ENCODE assay signal across 9 mouse cellular contexts in genomic region chr1:43358191-43358590, GRCm38 (mm10).
DNase-seq lines count a peak whose midpoint lies in the region; ATAC-seq and TF ChIP-seq lines count a peak whose summit lies in the region.
"Had no signal": no experiment of that assay in that cellular context is flagged by ENCODE, and none has a peak within 500 bp of the region (broad histone marks: within the 10 kb centered on the region; RNA-seq: fewer than 3 reads in every experiment).

No protein-coding gene starts in this region.

- ATAC-seq in liver, postnatal 0 days: peak; percentile 29; the same call in 1 of the 2 replicates
- ATAC-seq in liver, embryonic 11.5 days (replicated peaks; ENCODE audit: low FRiP score): no peak
- 0 out of 2 replicates have a peak, but pooled peaks have one; percentile 80 for ATAC-seq in embryonic facial prominence, embryonic 11.5 days (replicated peaks; ENCODE audit: insufficient number of reproducible peaks, low FRiP score, low TSS enrichment, low read depth)
- ATAC-seq in kidney, embryonic 14.5 days (ENCODE audit: low FRiP score, low TSS enrichment): peak; percentile 80
- ATAC-seq in limb, embryonic 12.5 days (ENCODE audit: insufficient number of reproducible peaks, insufficient read depth, low FRiP score, low TSS enrichment, low read depth): 0 out of 2 replicates have a peak, but pooled peaks have one; percentile 52
- ATAC-seq in neural tube, embryonic 15.5 days (ENCODE audit: low FRiP score): peak; percentile 68

- no peaks in the 10 kb centered on the region for H3K9me3 ChIP-seq in liver, postnatal 0 days (ENCODE audit: low read length)
- no peaks in the 10 kb centered on the region for H3K9me3 ChIP-seq in liver, embryonic 11.5 days (ENCODE audit: control insufficient read depth, low read length)
- H3K9me3 ChIP-seq in embryonic facial prominence, embryonic 11.5 days (replicated peaks; ENCODE audit: control insufficient read depth, low read length): no peaks in the 10 kb centered on the region
- H3K9me3 ChIP-seq in kidney, embryonic 14.5 days (ENCODE audit: control insufficient read depth, low read length): no peaks in the 10 kb centered on the region
- H3K9me3 ChIP-seq in limb, embryonic 12.5 days: no peaks in the 10 kb centered on the region
- H3K9me3 ChIP-seq in neural tube, embryonic 15.5 days (replicated peaks): no peaks in the 10 kb centered on the region
- H3K9me3 ChIP-seq: liver, embryonic 13.5 days had no signal

- H3K36me3 ChIP-seq in liver, postnatal 0 days (replicated peaks; ENCODE audit: insufficient read depth, low read length): no peaks in the 10 kb centered on the region
- H3K36me3 ChIP-seq in liver, embryonic 11.5 days (ENCODE audit: control insufficient read depth, insufficient read depth, low read length): no peaks in the 10 kb centered on the region
- H3K36me3 ChIP-seq in embryonic facial prominence, embryonic 11.5 days (replicated peaks; ENCODE audit: control insufficient read depth, insufficient read depth, low read depth, low read length): no peaks in the 10 kb centered on the region
- H3K36me3 ChIP-seq in kidney, embryonic 14.5 days (ENCODE audit: control insufficient read depth, insufficient read depth, low read length): no peaks in the 10 kb centered on the region
- no peaks in the 10 kb centered on the region for H3K36me3 ChIP-seq in limb, embryonic 12.5 days
- H3K36me3 ChIP-seq in neural tube, embryonic 15.5 days: no peaks in the 10 kb centered on the region
- H3K36me3 ChIP-seq: liver, embryonic 13.5 days had no signal

- no peak overlapping the region for H3K4me3 ChIP-seq in liver, postnatal 0 days (ENCODE audit: low read depth, low read length)
- H3K4me3 ChIP-seq in liver, embryonic 11.5 days (ENCODE audit: low read depth, low read length): no peak overlapping the region
- no peak overlapping the region for H3K4me3 ChIP-seq in embryonic facial prominence, embryonic 11.5 days (ENCODE audit: low read depth, low read length)
- H3K4me3 ChIP-seq in kidney, embryonic 14.5 days (ENCODE audit: low read length): no peak overlapping the region
- H3K4me3 ChIP-seq in limb, embryonic 12.5 days (replicated peaks): no peak overlapping the region
- no peak overlapping the region for H3K4me3 ChIP-seq in neural tube, embryonic 15.5 days (replicated peaks)
- H3K4me3 ChIP-seq: liver, embryonic 13.5 days had no signal

- WGBS in liver, postnatal 0 days (ENCODE audit: insufficient replicate concordance): 70% methylated on average over 6 of the region's 6 CpGs
- WGBS in liver, embryonic 11.5 days: 78% methylated on average over 6 of the region's 6 CpGs
- WGBS in embryonic facial prominence, embryonic 11.5 days: 26% methylated on average over 6 of the region's 6 CpGs
- 45% methylated on average over 6 of the region's 6 CpGs for WGBS in kidney, embryonic 14.5 days
- 58% methylated on average over 6 of the region's 6 CpGs for WGBS in limb, embryonic 12.5 days
- 31% methylated on average over 6 of the region's 6 CpGs for WGBS in neural tube, embryonic 15.5 days

- H3K4me1 ChIP-seq in liver, postnatal 0 days (ENCODE audit: insufficient read depth): peaks cover 11% of the 10 kb centered on the region; the same call in 1 of the 2 replicates
- H3K4me1 ChIP-seq in liver, embryonic 11.5 days (replicated peaks; ENCODE audit: control insufficient read depth, insufficient read depth, low read length): peaks cover 7% of the 10 kb centered on the region
- H3K4me1 ChIP-seq in embryonic facial prominence, embryonic 11.5 days (ENCODE audit: control insufficient read depth, insufficient read depth, low read length): peaks cover 6% of the 10 kb centered on the region
- peaks cover 41% of the 10 kb centered on the region for H3K4me1 ChIP-seq in kidney, embryonic 14.5 days (ENCODE audit: control insufficient read depth, insufficient read depth, low read length)
- peaks cover 27% of the 10 kb centered on the region; the same call in 1 of the 2 replicates for H3K4me1 ChIP-seq in limb, embryonic 12.5 days (replicated peaks)
- peaks cover 21% of the 10 kb centered on the region for H3K4me1 ChIP-seq in neural tube, embryonic 15.5 days

- no peak for TF ChIP-seq CTCF in liver, postnatal 0 days (IDR thresholded peaks at IDR 0.05; ENCODE audit: low read depth)

- DNase-seq in liver, postnatal 0 days: peak; percentile 42
- DNase-seq in liver, embryonic 11.5 days (ENCODE audit: low spot score): no peak
- peak; percentile 71 for DNase-seq in embryonic facial prominence, embryonic 11.5 days (ENCODE audit: low spot score)
- peak; percentile 41 for DNase-seq in telencephalon, adult 2 months (ENCODE audit: low read depth, low spot score)
- no peak for DNase-seq in adrenal gland, adult 18-20 months (ENCODE audit: low spot score in 2 of 2)
- DNase-seq: liver, embryonic 13.5 days had no signal

- no peaks in the 10 kb centered on the region for H3K27me3 ChIP-seq in liver, postnatal 0 days (ENCODE audit: insufficient read depth, low read length)
- no peaks in the 10 kb centered on the region; the same call in 1 of the 2 replicates for H3K27me3 ChIP-seq in liver, embryonic 11.5 days (replicated peaks; ENCODE audit: control insufficient read depth, insufficient read depth, low read length)
- no peaks in the 10 kb centered on the region for H3K27me3 ChIP-seq in embryonic facial prominence, embryonic 11.5 days (ENCODE audit: control insufficient read depth, insufficient read depth, low read length)
- H3K27me3 ChIP-seq in kidney, embryonic 14.5 days (ENCODE audit: control insufficient read depth, insufficient read depth, low read length): no peaks in the 10 kb centered on the region
- H3K27me3 ChIP-seq in limb, embryonic 12.5 days: no peaks in the 10 kb centered on the region
- no peaks in the 10 kb centered on the region for H3K27me3 ChIP-seq in neural tube, embryonic 15.5 days (replicated peaks)

- peak overlapping the region; percentile 69 for H3K27ac ChIP-seq in liver, postnatal 0 days (ENCODE audit: low read depth)
- no peak overlapping the region for H3K27ac ChIP-seq in liver, embryonic 11.5 days (ENCODE audit: low read depth, low read length)
- H3K27ac ChIP-seq in embryonic facial prominence, embryonic 11.5 days (replicated peaks; ENCODE audit: low read depth, low read length): no peak overlapping the region
- 0 out of 2 replicates have a peak overlapping the region, but pooled peaks have one; percentile 6 for H3K27ac ChIP-seq in kidney, embryonic 14.5 days (ENCODE audit: low read depth, low read length)
- no peak overlapping the region for H3K27ac ChIP-seq in limb, embryonic 12.5 days
- no peak overlapping the region for H3K27ac ChIP-seq in neural tube, embryonic 15.5 days (replicated peaks)
- H3K27ac ChIP-seq: liver, embryonic 13.5 days had no signal

- no peak overlapping the region for H3K9ac ChIP-seq in liver, postnatal 0 days (replicated peaks)
- no peak overlapping the region for H3K9ac ChIP-seq in liver, embryonic 11.5 days (ENCODE audit: low read depth, low read length)
- no peak overlapping the region for H3K9ac ChIP-seq in embryonic facial prominence, embryonic 11.5 days (replicated peaks; ENCODE audit: low read length)
- H3K9ac ChIP-seq in kidney, embryonic 14.5 days (ENCODE audit: low read depth, low read length): no peak overlapping the region
- no peak overlapping the region for H3K9ac ChIP-seq in limb, embryonic 12.5 days (replicated peaks)
- H3K9ac ChIP-seq in neural tube, embryonic 15.5 days (replicated peaks): no peak overlapping the region
- H3K9ac ChIP-seq: liver, embryonic 13.5 days had no signal

- no peak overlapping the region for H3K4me2 ChIP-seq in liver, postnatal 0 days (ENCODE audit: low read depth, low read length)
- H3K4me2 ChIP-seq in liver, embryonic 11.5 days: no peak overlapping the region
- H3K4me2 ChIP-seq in embryonic facial prominence, embryonic 11.5 days (ENCODE audit: low read depth, low read length): no peak overlapping the region
- H3K4me2 ChIP-seq in kidney, embryonic 14.5 days (replicated peaks; ENCODE audit: low read depth, low read length): no peak overlapping the region
- no peak overlapping the region for H3K4me2 ChIP-seq in limb, embryonic 12.5 days
- no peak overlapping the region for H3K4me2 ChIP-seq in neural tube, embryonic 15.5 days
- H3K4me2 ChIP-seq: liver, embryonic 13.5 days had no signal

- TF ChIP-seq EP300 in liver, postnatal 0 days (IDR thresholded peaks at IDR 0.05; ENCODE audit: low read depth): no peak

Comparison
In these comparisons a context has a peak if more than half of its experiments do, and no peak if none do; other contexts are left out.
1. DNase-seq: peak in liver, postnatal 0 days (single experiment), embryonic facial prominence, embryonic 11.5 days (single experiment) and telencephalon, adult 2 months (single experiment); none in liver, embryonic 11.5 days (single experiment) and adrenal gland, adult 18-20 months (0 of 2).
2. H3K27ac ChIP-seq: peak in liver, postnatal 0 days (single experiment) and kidney, embryonic 14.5 days (single experiment); none in liver, embryonic 11.5 days (single experiment), embryonic facial prominence, embryonic 11.5 days (single experiment), limb, embryonic 12.5 days (single experiment) and neural tube, embryonic 15.5 days (single experiment).